19 mouse cellular contexts compared by ENCODE assay signal in the genomic region with DNA sequence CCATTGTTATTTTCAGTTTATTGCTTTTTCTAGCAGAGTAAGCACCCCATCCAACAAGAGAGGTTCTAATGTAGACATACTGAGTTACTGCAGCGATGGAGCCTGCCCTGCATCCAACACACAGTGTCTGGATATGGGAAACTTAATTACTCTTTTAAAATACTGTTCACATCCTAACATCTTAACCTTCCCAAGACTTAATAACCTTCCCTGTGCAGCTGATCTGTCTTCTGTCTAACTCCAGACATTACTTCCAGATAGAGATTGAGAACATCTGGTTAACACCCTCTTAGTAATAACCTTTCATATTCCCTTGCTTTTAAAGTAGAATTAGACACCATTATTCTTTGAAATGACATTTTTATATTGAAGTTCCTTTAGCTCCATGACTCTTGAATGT.
"Had no signal": no experiment of that assay in that cellular context is flagged by ENCODE, and none has a peak within 500 bp of the region (broad histone marks: within the 10 kb centered on the region; RNA-seq: fewer than 3 reads in every experiment).

No protein-coding gene starts in this region.

- H3K4me1 ChIP-seq: liver, embryonic 13.5 days; neural tube, embryonic 12.5 days; neural tube, embryonic 15.5 days had no signal

- H3K27ac ChIP-seq: liver, embryonic 13.5 days; neural tube, embryonic 12.5 days; neural tube, embryonic 15.5 days; stomach, postnatal 0 days had no signal

- DNase-seq: kidney, postnatal 14 days; layer of hippocampus, postnatal 36 days; left cerebral cortex, postnatal 4 days; liver, embryonic 13.5 days; lung, adult 2 months; lung, postnatal 14 days; lung, postnatal 4 days; midbrain, embryonic 14.5 days; right cerebral cortex, adult 18-20 months; right cerebral cortex, postnatal 14 days; right cerebral cortex, postnatal 4 days; thymus, adult 2 months; thymus, postnatal 14 days; thymus, postnatal 4 days had no signal

- H3K27me3 ChIP-seq: liver, embryonic 13.5 days; neural tube, embryonic 12.5 days; neural tube, embryonic 15.5 days had no signal

- H3K9ac ChIP-seq: liver, embryonic 13.5 days; neural tube, embryonic 12.5 days; neural tube, embryonic 15.5 days had no signal

- H3K4me2 ChIP-seq: liver, embryonic 13.5 days; midbrain, embryonic 11.5 days; neural tube, embryonic 12.5 days; neural tube, embryonic 15.5 days had no signal

- H3K9me3 ChIP-seq: liver, embryonic 13.5 days; neural tube, embryonic 12.5 days; neural tube, embryonic 15.5 days had no signal

- ATAC-seq: intestine, postnatal 0 days had no signal

- H3K36me3 ChIP-seq: liver, embryonic 13.5 days; neural tube, embryonic 12.5 days; neural tube, embryonic 15.5 days had no signal

- H3K4me3 ChIP-seq: liver, embryonic 13.5 days; neural tube, embryonic 12.5 days; neural tube, embryonic 15.5 days had no signal
